Mouse (Mus musculus) right cerebral cortex, postnatal 14 days (tissue): ENCODE measurements at regions not wholly inside any gene's neighbourhood (a gene's known extent, or its start where the extent isn't known, plus 50 kb on each side); places are given as distances from the start of the nearest gene placed in this dataset.

Source experiments
- DNase-seq: peaks from one replicate; pipeline ENCODE4 v3.0.0; 2022

GRCm38 (mm10) chr3:143685742-143686141 is 519.3 kb downstream of the Lmo4 start:
- no peak for DNase-seq

- no peak for DNase-seq
Measured at GRCm38 (mm10) chr3:143678186-143678585, 526.8 kb downstream of the Lmo4 start.

- DNase-seq: no peak
Measured at GRCm38 (mm10) chr3:143674855-143675254, 530.2 kb downstream of the Lmo4 start.

GRCm38 (mm10) chr3:143674446-143674845 is 530.6 kb downstream of the Lmo4 start:
- DNase-seq: no peak

GRCm38 (mm10) chr3:143662041-143662685 is 542.9 kb downstream of the Lmo4 start:
- no peak for DNase-seq

GRCm38 (mm10) chr3:143659421-143659978 is 545.5 kb downstream of the Lmo4 start:
- no peak for DNase-seq

GRCm38 (mm10) chr3:143647237-143647636 is 557.8 kb downstream of the Lmo4 start:
- DNase-seq: no peak

GRCm38 (mm10) chr3:143646836-143647235 is 558.2 kb downstream of the Lmo4 start:
- no peak for DNase-seq

- no peak for DNase-seq
Measured at GRCm38 (mm10) chr3:143633036-143633435, 572.0 kb downstream of the Lmo4 start.

- DNase-seq: no peak
Measured at GRCm38 (mm10) chr3:143631183-143631582, 573.8 kb downstream of the Lmo4 start.

GRCm38 (mm10) chr3:143624906-143625305 is 580.1 kb downstream of the Lmo4 start:
- DNase-seq: no peak

GRCm38 (mm10) chr3:143622275-143622674 is 582.7 kb downstream of the Lmo4 start:
- no peak for DNase-seq

GRCm38 (mm10) chr3:143619125-143619524 is 585.9 kb downstream of the Lmo4 start:
- no peak for DNase-seq

- DNase-seq: no peak
Measured at GRCm38 (mm10) chr3:143614895-143615294, 590.1 kb downstream of the Lmo4 start.

- DNase-seq: no peak
Measured at GRCm38 (mm10) chr3:143614004-143614403, 591.0 kb downstream of the Lmo4 start.

- DNase-seq: no peak
Measured at GRCm38 (mm10) chr3:143609673-143610072, 595.3 kb downstream of the Lmo4 start.

GRCm38 (mm10) chr3:143599120-143599519 is 605.9 kb downstream of the Lmo4 start:
- peak; percentile 10 for DNase-seq

- no peak for DNase-seq
Measured at GRCm38 (mm10) chr3:143596949-143597593, 607.9 kb downstream of the Lmo4 start.

- DNase-seq: no peak
Measured at GRCm38 (mm10) chr3:143596011-143596683, 608.9 kb downstream of the Lmo4 start.

GRCm38 (mm10) chr3:143595081-143595480 is 609.9 kb downstream of the Lmo4 start:
- no peak for DNase-seq

GRCm38 (mm10) chr3:143594676-143595075 is 610.3 kb downstream of the Lmo4 start:
- peak; percentile 48 for DNase-seq

- DNase-seq: no peak
Measured at GRCm38 (mm10) chr3:143586653-143587052, 618.4 kb downstream of the Lmo4 start.

- no peak for DNase-seq
Measured at GRCm38 (mm10) chr3:143584692-143585603, 620.1 kb downstream of the Lmo4 start.
